Mouse (Mus musculus) thymus, postnatal 0 days (tissue): ENCODE data around the gene Actr3b. TPM values are rescaled to one million over a fixed set of nuclear protein-coding genes. Genes with fewer than 3 reads are reported as not detected.
"Not testable (repeated sequence)": the region's sequence is repeated elsewhere in the genome, so short reads cannot be mapped to it uniquely, and the experiment has no call there.

Source experiments
- DNase-seq: peaks from one replicate; pipeline ENCODE4 v3.0.0-alpha.2; 2015; ENCODE audit warnings: low spot score
- polyA plus RNA-seq: library from polyadenylated mRNA; unstranded; fragments of >200 nt; fragmentation: Nextera tagmentation; extraction: Ambion mirVana; gene quantifications from 2 replicates; pipeline ENCODE4 v1.2.1, GENCODE M21; 2015

The Actr3b gene
- 1.3 and 1.9 TPM in 2 replicates for polyA plus RNA-seq

- DNase-seq: peak; percentile 86
Measured at GRCm38 (mm10) chr5:25759460-25760409, at the start of gene Actr3b. Gene Actr3b (plus strand): TSS chr5:25759997.

- DNase-seq: not testable (repeated sequence)
Measured at GRCm38 (mm10) chr5:25713001-25713706, 46.6 kb upstream of the Actr3b start.

- no peak for DNase-seq
Measured at GRCm38 (mm10) chr5:25719390-25719789, 40.4 kb upstream of the Actr3b start.

GRCm38 (mm10) chr5:25723016-25723415 lies 36.8 kb upstream of the Actr3b start:
- DNase-seq: no peak

GRCm38 (mm10) chr5:25724134-25724675 lies 35.6 kb upstream of the Actr3b start:
- no peak for DNase-seq

GRCm38 (mm10) chr5:25734318-25734717 lies 25.5 kb upstream of the Actr3b start:
- DNase-seq: peak; percentile 32

- DNase-seq: no peak
Measured at GRCm38 (mm10) chr5:25735861-25736260, 23.9 kb upstream of the Actr3b start.

GRCm38 (mm10) chr5:25738448-25738847 lies 21.3 kb upstream of the Actr3b start:
- no peak for DNase-seq

GRCm38 (mm10) chr5:25738902-25739301 lies 20.9 kb upstream of the Actr3b start:
- DNase-seq: not testable (repeated sequence)

GRCm38 (mm10) chr5:25747904-25748303 lies 11.9 kb upstream of the Actr3b start:
- DNase-seq: no peak

- DNase-seq: no peak
Measured at GRCm38 (mm10) chr5:25748613-25749012, 11.2 kb upstream of the Actr3b start.

GRCm38 (mm10) chr5:25751552-25751951 lies 8.2 kb upstream of the Actr3b start:
- no peak for DNase-seq

- no peak for DNase-seq
Measured at GRCm38 (mm10) chr5:25752862-25753261, 6.9 kb upstream of the Actr3b start.

GRCm38 (mm10) chr5:25753556-25754235 lies 6.1 kb upstream of the Actr3b start:
- DNase-seq: no peak

GRCm38 (mm10) chr5:25754236-25754766 lies 5.5 kb upstream of the Actr3b start:
- no peak for DNase-seq

- DNase-seq: peak; percentile 15
Measured at GRCm38 (mm10) chr5:25760410-25760832, 624 bp downstream of the Actr3b start.

GRCm38 (mm10) chr5:25760871-25761270 lies 1.1 kb downstream of the Actr3b start:
- DNase-seq: no peak

- no peak for DNase-seq
Measured at GRCm38 (mm10) chr5:25761850-25762249, 2.1 kb downstream of the Actr3b start.

- DNase-seq: no peak
Measured at GRCm38 (mm10) chr5:25769006-25769405, 9.2 kb downstream of the Actr3b start.

- no peak for DNase-seq
Measured at GRCm38 (mm10) chr5:25769406-25769805, 9.6 kb downstream of the Actr3b start.

- no peak for DNase-seq
Measured at GRCm38 (mm10) chr5:25772456-25772855, 12.7 kb downstream of the Actr3b start.
